Mouse (Mus musculus) retina, embryonic 14.5 days (tissue): ENCODE measurements around the gene Atg10.

Source experiments
- DNase-seq: peaks from one replicate; pipeline ENCODE4 v3.0.0-alpha.2; 2015; ENCODE audit warnings: low spot score

Atg10 gene

DNA sequence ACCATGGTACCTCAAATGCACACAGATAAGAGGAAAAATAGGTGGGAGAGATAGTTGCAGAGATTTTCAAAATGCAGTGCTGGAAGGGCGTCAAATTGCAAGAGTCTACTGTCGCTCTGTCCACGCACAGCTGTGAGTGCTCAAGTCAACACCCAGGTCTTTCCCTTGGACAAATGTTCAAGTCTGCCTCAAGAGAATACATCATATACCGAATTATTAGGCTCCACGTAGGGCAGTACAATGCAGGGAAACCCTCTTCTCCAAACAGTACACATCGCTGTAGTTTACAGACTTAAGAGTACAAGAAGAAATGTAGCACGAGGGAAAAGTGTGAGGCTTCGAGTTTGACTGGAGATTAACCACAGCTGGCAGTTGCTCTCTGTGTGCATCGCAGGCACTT lies 200.3 kb downstream of the Atg10 start:
- no peak for DNase-seq

DNA sequence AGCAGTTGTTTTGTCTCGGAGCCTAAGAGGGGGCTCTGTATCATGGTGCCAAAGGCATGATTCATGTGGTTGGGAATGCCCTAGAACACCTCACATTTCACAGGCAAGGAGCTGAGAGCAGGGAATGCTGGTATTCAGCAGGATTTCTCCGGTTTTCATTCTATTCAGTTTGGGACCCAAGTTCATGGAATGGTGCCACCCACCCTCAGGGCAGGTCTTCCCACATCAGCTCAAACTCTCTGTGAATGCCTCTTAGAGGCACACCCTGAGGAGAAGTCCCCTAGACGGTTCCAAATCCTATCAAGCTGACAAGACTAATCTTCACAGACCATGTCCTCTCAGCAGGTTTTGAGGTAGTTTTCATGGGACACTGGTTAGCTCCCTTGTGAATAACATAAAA lies 211.9 kb downstream of the Atg10 start:
- DNase-seq = no peak

DNA sequence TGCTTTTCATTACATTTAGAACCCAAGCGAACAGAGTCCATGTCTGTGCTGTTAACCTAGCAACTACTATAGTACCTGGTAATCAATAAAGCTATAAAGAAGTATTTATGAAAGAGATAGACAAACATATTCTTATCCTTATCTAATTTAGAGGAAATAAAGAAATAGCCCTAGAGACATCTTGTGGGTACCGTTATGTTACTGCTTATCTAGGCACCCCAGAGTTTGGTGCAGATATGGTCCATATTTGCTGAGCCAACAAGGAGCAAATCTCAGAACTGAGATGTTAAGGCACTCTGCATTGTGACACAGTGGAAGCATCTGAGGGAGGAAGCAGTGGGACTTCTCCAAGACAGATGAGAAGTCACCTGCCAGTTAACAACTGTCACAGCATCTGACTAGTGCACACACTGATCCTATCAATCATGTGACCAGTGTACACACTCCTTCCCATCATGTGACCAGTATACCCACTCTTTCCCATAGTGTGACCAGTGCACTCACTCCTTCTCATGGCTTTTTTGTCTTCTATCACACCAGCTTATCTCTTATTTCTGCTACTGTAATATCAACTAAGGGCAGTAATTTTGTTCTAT lies 228.6 kb downstream of the Atg10 start:
- DNase-seq = no peak

GRCm38 (mm10) chr13:90993602-90994001 lies 230.2 kb downstream of the Atg10 start:
- DNase-seq = no peak

DNA sequence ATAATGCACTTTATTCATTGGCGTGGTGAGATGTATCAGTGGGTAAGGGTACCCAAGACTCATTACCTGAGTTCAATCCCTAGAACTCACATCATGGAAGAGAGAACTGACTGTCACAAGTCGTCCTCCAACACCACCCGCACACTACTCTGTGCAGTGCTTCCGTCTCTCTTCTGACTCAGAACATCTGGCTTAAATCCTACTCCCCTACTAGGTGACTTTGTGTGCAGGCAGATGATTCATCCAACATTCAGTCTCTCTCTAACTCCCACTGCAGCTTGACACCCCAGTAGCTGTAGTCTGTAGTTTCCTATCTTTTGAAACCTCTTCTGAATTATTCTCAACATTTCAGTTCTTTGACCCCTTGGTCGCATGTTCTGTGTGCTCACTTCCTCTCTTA lies 230.8 kb downstream of the Atg10 start:
- no peak for DNase-seq

DNA sequence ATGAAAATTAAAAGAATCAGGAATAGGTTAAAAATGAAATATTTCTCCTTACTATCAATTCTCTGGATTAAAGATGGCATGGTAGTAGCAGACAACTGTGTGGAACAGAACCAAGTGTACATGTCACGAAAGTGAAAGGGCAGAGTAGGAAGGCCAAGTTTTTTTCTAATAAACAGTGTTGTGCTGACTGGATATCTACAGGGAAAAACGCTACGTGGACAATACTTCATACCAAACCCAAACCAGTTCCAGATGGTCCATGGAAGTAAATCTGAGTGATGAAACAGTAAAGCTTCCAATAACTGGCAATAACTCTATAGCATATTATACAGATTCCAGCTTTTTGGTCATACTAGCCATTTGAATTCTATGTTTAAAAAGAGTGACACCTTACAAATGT lies 235.5 kb downstream of the Atg10 start:
- DNase-seq = no peak

DNA sequence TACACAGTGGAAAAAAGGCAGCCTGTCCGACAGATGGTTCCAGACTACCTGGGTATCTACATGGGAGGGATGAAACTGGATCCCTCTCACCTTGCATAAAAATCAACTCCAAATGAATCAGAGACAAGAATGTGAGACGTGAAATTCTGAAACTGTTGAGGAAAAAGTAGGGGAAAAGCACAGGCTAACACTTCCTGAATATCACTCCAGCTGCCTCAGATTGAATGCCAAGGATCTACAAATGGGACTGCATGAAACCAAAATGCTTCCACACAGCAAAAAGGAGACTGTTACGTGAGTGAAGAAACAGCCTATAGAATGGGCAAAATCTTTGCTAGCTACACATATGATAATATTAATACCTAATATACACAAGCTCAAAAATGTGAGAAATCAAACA lies 238.4 kb downstream of the Atg10 start:
- DNase-seq = no peak

DNA sequence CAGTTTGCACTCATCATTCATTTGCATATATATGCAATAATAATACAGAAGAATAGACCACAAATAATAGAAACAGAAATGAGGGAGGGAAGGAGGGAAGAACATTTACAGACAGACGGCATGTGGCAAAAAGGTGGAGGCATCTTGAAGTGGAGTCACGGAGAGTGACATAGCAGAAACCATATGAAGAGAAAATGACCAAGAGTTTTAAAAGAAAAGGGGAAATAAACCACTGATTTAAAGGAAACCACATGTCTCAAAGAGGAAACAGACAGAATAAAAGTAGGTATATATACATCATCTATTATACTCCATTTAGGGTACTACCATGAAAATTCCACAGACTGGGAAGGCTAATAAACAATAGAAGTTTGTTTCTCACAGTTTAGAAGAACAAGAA lies 239.7 kb downstream of the Atg10 start:
- no peak for DNase-seq

DNA sequence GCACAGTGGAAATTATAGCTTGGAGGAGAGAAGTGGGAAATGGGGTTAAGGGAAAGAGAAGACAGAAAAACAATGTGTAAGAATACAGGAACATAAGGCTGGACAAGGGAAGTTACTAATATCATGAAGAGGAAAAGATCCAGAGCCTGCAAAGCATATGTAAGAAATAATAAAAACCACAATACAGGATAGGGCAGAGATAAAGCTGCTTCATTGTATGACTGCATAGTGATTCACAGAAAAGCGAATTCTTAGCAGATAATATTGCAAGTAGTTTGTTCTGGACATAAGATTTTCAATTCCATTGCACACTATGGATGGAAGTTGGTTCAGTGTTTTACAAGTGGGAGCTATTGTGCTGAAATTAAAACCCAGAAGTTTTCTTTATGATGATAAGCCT lies 242.0 kb downstream of the Atg10 start:
- DNase-seq = no peak

DNA sequence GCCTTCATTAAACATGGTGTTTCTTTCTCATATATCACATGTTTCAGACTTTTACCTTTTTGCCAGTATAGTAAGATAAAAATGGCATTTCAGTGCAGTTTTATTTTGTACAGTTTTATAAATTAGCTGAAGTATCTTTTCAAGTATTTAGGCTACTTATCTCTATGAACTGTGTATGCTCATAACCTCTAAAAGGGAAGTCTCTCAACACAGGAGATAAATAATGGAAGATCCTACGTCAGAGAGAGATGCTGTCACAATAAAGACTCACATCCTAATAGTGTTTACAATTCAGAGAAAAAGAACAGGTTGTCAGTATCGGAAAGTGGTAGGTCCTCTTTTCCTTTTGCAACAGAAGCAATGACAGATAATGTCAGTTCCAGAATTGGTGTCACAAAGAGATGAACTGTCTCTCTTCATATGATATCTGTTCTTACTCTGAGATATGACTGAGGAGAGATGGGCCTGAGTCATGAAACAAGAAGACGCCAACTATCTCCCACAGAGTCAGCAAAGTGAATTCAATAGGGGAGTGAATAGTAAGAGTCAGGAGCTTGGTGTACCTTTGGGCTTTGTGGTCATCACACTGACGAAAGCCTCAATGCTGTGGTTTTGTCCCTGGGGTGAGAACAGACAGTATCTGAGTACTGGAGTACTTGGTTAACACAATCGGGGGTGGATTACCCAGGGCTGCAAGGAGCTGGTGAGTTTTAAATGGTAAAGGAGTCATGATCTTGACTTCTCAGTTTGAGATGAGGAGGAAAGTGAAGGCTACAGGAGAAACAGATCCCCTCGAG lies 242.7 kb downstream of the Atg10 start:
- DNase-seq = no peak

- DNase-seq = no peak
Observed at GRCm38 (mm10) chr13:90977057-90977456, 246.7 kb downstream of the Atg10 start.

DNA sequence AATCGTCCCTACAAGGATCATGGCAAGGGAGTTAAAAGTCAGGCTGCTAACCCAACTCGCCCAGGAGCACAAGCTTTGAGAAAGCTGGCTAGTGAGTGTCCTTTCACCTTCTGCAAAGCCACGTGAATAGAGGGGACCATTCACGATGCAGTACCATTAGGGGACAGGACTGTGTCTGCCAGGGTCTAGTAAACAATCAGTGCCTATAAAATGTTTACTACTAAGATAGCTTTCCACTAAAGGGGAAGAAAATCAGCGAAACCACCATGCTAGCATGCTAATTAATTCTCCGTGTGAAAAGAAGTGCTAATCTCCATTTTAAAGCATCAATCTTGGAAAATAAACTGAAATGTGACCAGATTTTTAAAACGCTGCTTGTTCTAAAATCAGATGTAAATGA lies 250.4 kb downstream of the Atg10 start:
- no peak for DNase-seq

DNA sequence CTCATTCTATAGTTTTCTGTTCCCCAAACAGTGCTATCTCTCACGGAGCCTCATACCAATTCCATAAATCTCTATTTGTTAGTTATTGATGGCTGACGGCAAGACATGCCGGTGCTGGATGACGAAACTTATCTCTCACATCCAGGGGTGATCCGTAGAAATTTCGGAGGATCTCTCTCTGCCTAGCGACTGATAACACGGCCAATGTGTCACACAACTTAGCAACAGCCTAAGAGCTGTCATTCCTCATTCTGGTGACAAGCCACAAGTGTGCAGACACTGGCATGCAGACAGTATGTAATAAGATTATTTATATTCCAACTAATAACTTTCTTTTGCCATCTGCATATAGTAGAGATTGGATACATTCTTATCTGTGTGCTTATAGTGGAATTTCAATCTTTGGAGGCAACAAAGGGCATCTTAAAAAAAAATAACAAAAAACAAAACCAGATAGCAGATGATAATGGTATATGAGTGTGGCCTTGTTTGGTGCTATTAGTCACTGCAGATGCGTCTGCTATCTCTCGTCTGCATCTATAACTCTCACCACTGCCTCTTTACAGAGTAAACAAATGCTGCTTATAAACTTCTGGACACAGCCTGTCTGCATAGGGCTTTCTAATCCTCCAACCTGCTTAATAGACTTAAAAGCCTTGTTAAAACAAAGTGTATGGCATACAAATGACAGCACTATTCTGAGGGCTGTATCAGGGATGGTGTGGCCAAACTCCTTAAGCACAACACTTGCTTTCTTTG lies 253.3 kb downstream of the Atg10 start:
- DNase-seq = no peak

DNA sequence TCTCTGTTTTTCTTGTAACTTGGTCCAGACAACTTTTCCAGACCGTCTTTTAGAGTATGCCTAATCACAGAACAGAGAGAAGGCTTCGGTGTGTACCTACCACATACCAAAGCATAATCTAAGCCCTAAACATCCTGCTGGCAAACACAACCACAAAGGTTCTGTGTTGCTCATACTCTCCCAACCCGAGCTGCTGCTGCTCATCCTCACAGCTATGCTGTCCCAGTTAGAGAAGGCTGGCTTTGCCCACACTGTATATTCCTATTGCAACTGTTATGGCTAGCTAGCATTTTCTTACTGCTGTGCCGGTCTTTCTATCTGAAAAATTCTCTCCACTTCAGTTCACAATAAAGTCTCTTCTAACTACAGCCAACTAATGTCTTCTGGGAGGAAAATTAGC lies 254.8 kb downstream of the Atg10 start:
- DNase-seq = no peak

DNA sequence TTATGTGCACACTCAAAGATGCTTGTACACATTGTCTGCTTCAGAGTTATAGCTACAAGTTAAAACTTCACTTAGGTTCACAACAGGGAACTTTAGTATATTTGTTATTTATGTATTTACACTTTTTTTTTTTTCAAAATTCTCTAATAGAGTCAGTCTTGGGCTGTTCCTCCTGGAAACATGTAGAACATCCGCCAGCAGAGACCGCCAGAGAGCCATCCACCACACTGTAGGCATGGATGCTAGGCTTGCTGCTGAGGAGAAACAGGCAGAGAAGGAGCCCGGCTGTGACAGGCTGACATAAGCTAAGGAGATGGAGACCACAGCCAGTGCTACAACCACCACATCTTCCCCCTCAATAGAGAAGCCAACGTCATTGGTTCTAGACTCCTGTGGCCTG lies 256.3 kb downstream of the Atg10 start:
- DNase-seq = peak; percentile 86

GRCm38 (mm10) chr13:90965996-90966395 lies 257.8 kb downstream of the Atg10 start:
- DNase-seq = no peak

GRCm38 (mm10) chr13:90964511-90964910 lies 259.3 kb downstream of the Atg10 start:
- DNase-seq = no peak

- no peak for DNase-seq
Observed at GRCm38 (mm10) chr13:90962836-90963760, 260.7 kb downstream of the Atg10 start.

DNA sequence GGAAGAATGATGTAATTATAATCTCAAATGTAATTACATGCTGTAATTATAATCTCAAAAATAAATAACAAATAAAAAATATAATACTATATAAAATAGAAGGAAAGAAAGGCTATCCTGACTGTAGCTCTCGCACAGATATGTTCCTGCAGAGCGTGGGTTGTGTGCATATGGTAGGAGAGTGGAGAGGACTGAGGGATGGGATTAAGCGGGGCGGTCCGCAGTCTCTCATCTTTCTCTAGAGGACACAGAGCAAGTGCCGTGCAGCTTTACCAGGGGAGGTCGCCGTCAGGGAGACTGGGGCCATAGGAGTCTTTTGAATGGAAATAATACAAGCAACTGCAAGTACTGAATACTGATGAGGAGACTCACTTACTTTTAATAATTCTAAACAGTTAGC lies 263.2 kb downstream of the Atg10 start:
- no peak for DNase-seq

GRCm38 (mm10) chr13:90958894-90959293 lies 264.9 kb downstream of the Atg10 start:
- DNase-seq = peak; percentile 70

GRCm38 (mm10) chr13:90939600-90939999 lies 284.2 kb downstream of the Atg10 start:
- no peak for DNase-seq

DNA sequence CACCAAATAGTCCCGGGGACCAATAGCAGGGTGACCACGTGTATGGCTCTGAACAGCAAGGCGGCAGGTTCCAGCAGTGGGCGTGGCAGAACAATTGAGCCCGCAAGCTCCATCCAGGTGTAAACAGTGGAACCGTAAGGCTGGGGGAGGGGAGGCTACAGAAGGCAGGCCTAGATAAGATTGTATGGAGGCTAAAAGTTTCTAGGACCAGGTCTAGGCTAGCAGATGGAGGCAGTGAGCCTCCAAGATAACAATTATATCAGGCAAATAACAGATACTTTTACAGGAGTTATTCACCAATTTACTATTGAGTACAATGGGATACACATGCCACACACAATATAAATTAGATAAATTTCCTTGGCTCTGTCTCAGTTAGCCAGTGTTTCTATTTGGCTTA lies 284.6 kb downstream of the Atg10 start:
- DNase-seq = no peak
